Mouse (Mus musculus) spleen, adult 12 weeks (tissue): Measurements from ENCODE around the gene Art5.

ENCODE experiments used
- DNase-seq: peaks from one replicate; pipeline ENCODE4 v3.0.0; 2022; ENCODE audit warnings: low spot score

Art5 gene

DNA sequence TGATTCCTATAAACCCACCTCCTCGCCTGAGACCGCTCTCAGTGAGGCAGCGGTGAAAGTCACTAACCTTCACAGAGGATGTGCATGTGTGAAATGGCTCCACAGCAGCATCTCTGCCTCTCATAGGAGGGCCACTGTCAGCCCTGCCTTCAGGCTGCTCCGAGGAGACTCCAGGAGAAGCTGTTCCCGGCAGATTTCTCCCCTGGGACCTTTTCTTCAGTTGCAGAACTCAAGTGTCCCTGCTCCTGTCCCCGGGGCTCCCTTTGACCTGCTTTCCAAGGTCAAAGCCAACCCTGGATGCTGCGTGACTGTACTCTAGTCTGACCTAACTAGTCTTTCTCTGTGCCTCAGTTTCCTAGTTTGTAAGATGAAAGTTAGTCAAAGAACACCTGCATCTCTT lies at the start of gene Art5:
Gene Art5, minus strand, starts transcription at position 319 of the 400 bp plus-strand sequence.
- DNase-seq, result no peak

GRCm38 (mm10) chr7:102153691-102154090 lies 44.4 kb upstream of the Art5 start:
- DNase-seq, result no peak

DNA sequence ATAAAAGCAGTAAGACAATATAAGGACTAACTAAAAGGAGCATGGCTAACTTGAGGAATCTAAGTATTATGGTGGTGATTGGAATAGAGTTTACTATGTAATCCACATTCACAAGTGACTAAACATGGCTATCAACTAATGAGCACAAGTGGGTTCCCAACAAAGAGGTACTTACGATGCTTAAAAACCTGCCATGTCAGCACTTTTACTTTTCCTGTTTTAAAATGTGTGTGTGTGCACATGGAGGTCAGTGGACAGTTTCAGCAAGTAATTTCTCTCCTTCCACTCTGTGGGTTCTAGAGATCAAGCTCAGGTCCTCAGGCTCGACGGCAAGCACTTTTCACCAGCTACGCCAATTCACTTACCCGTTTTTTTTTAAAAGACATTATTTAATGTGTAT lies 28.6 kb upstream of the Art5 start:
- no peak for DNase-seq

- no peak for DNase-seq
These were observed 28.2 kb upstream of the Art5 start for GRCm38 (mm10) chr7:102137464-102137863.

GRCm38 (mm10) chr7:102132395-102132794 lies 23.1 kb upstream of the Art5 start:
- no peak for DNase-seq

GRCm38 (mm10) chr7:102120326-102120725 lies 11.0 kb upstream of the Art5 start:
- no peak for DNase-seq

DNA sequence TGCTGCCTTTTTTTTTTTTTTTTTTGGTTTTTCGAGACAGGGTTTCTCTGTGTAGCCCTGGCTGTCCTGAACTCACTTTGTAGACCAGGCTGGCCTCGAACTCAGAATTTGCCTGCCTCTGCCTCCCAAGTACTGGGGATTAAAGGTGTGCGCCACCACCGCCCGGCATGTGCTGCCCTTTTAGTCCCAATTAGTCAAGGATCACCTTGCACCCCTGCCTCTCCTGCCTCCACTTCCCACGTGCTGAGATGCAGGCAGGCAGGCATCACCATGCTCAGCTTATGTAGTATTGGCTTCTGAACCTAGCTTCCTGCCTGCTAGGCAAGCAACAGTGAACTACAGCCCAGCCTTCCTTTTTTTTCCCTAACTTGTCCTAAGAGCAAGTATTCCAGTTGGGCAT lies 8.1 kb upstream of the Art5 start:
- no peak for DNase-seq

- no peak for DNase-seq
These were observed 7.5 kb upstream of the Art5 start, which contains the start of gene Chrna10 for GRCm38 (mm10) chr7:102116579-102117331. TSS of gene Chrna10 (minus strand) at chr7:102116828.

- DNase-seq, result no peak
These were observed 4.0 kb upstream of the Art5 start for GRCm38 (mm10) chr7:102113151-102113729.

GRCm38 (mm10) chr7:102109746-102110145 lies 457 bp upstream of the Art5 start:
- DNase-seq, result no peak

- no peak for DNase-seq
These were observed 1.1 kb downstream of the Art5 start for GRCm38 (mm10) chr7:102108206-102108605.

- no peak for DNase-seq
These were observed 2.6 kb downstream of the Art5 start for GRCm38 (mm10) chr7:102106700-102107141.

DNA sequence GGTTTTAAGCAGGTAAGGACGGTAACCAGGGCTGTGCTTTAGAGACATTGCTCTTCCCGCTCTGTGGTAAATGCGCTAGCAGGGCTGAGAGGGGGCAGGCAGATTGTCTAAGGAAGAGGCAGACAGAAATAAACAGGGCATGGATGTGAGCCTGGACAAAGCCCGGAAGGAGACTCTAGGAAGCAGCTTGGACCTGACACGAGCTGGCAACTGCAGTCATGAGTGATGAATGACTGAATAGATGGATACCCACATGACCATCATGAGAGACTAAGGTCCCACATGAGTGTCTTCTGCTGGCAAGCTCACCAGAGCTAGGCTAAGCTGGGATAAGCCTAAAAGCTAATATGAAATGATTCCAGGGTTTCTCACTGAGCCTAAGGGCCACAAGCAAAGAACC lies 5.2 kb downstream of the Art5 start:
- no peak for DNase-seq

DNA sequence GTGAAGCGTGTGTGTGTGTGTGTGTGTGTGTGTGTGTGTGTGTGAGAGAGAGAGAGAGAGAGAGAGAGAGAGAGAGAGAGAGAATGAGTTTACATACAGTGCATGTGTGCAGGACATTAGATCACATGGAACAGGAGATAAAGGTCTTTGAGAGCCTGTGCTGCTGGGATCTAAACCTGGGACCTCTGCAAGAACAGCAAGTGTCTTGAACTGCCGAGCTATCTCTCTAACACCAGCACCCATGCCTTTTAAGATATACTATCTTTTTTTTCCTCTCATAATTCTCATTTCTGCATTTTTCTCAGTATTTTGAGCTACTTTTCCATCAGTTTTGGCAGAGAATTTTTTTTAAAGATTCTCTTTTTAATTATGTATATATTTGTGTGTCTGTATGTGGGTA lies 5.7 kb downstream of the Art5 start:
- DNase-seq, result no peak

DNA sequence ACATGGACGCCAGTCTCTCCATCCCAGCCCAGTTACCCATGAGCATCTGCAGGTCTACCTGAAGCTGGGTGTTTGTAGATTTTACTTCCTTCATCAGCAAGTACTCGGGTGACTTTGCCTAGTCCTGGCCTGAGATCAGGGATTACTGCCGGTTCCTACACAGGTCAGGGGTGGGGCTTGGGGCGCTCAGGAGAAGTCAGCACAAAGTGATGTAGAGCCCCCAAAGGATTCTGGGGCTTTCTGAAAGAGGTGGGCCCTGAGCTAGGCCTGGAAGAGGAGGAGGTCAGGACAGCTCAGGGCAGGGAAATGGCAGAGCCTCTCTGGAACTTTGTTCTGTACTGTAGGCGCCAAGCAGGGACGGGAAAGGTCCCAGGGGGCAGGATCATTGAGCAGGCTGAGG lies 6.6 kb downstream of the Art5 start:
- DNase-seq, result no peak

GRCm38 (mm10) chr7:102102241-102102640 lies 7.0 kb downstream of the Art5 start:
- DNase-seq, result no peak

DNA sequence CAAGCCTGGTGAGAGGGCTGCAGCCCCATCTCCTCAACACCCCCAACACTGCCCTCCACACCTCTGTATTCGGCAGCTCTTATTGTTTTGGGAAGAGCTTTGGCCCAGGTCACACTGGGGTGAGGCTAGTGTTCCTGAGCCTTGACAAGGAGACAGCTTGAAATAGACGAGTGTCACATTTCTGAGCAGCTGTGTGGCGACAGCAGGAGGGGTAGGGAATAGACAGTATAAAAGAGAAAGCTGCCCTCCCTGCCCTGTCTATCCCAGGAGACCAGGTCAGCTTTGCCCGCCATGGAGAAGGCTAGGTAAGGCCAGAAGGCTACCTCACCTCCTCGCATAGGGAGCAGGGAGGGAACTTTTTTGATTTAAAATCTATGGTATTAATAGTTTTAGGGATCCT lies 7.8 kb downstream of the Art5 start, which contains the start of gene Art1:
Gene Art1, plus strand, starts transcription at position 257 of the 400 bp plus-strand sequence.
- no peak for DNase-seq

DNA sequence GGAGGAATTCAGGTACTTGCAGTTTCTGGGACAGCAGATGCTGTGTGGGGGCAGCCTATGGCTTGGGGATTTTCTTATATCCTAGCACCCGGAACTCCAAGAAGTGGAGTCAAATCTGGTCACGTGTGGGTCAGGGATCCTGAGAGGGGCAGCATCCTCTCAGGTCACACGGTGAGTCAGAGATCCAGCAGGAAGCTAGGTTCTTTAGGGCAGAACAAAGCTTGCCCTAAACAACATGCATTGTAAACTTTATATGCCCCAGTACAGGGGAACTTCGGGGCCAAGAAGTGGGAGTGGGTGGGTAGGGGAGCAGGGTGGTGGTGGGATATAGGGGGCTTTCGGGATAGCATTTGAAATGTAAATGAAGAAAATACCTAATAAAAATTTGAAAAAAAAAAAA lies 8.4 kb downstream of the Art5 start:
- no peak for DNase-seq

DNA sequence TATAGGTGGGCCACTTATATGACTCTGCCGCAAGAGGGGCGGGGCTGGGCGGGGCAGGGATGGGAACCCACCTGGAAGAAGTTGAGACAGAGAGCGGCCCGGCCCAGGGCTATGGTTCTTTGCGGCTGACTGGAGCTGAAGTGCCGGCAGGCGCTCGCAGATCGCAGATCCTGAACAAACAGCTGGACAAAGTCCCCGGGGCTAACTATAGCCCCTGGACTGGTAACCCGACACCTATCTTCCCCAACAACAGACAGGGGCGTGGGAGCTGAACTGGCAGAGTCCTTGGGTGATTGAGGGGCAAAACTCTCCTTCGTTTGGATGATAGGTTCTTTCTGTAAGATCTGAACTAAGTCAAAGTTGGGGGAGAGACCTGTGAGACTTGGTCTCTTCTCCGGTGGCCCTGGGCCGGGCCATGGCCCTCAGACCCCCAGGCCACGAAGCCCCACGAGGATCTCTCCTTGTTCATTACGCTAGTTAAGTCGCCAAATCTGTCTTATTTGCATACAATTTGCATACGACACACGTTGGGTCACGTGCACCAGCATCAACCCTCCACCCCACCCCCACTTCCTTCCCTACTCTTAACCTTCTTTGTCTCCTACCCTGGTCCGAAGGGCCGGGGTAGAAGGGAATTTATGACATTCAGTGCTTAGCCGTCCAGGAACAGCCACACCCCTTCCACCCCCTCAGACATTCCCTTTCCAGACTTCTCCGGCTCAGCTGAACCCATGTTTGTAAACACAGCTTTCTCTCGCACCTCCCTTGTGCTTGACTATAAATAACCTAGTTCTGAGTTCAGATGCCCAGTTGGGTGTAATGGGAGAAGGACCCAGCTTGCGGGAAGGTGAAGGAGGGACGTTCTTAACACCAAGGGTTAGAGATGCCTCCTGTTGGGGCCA lies 9.3 kb downstream of the Art5 start:
- no peak for DNase-seq

GRCm38 (mm10) chr7:102087336-102087735 lies 22.0 kb downstream of the Art5 start:
- no peak for DNase-seq

GRCm38 (mm10) chr7:102084041-102084696 lies 25.1 kb downstream of the Art5 start:
- no peak for DNase-seq

GRCm38 (mm10) chr7:102082816-102083215 lies 26.5 kb downstream of the Art5 start, which contains the start of gene Trpc2:
TSS of gene Trpc2 (plus strand) at chr7:102083116.
- no peak for DNase-seq
